Mouse (Mus musculus) lung, postnatal 36 days (tissue): ENCODE data around the gene Ddx27.

Experiments used
- DNase-seq: peaks from one replicate; pipeline ENCODE4 v3.0.0; 2022; ENCODE audit warnings: mixed read lengths

Gene Ddx27

DNA sequence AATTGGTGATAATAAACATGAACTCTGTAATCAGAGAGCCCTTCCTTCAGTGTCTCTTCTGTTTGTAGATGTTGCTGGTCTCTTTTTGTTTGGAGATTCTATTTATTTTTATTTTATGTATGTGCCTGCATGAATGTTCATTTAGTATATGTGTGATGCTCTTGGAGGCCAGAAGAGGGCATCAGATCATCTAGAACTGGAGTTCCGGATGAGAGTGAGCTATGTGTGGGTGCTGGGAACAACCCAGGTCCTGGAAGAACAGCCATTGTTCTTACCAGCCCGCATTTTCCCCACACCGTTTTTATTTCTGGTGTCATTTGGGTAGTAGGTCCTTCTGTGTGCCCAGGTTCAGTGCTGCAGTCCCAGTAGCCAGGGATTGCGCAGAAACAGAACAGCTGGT is 15.5 kb downstream of the Ddx27 start:
- DNase-seq, result no peak

DNA sequence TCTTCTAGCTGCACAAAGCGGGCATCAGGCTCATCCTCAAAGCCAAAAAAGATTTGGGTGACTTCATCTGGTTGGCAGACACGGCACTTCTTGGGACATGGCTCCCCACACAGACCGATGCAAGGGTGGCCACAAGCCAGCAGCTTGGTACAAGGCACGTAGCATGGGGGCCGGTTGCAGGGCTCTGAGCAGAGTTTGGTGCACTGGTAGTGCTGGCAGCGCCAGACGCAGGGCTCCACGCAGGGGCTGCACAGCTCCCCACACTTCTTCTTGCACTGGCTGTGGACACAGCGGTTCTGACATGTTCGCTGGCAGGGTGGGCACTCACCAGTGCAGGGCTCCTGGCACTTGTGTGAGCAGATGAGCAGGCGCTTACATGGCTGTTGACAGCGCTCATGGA is 22.7 kb downstream of the Ddx27 start:
- no peak for DNase-seq

DNA sequence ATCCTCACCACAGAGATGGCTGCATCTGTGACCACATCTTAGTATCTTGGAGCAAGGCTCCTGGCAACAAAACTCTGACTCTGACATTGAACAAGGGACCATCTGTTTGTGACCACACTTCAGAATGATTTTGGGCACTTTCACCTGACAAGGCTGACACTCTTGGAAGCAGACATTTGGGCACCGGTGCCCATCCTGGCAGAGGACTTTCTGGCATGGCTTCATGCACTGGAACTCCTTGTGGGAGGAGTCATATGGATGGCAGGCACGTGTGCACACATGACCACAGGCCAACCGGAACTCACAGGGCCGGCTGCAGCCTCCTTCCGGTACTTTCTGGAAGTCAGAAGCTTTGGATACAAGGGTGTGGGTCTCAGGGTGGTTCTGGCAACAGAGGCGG is 23.3 kb downstream of the Ddx27 start:
- no peak for DNase-seq

DNA sequence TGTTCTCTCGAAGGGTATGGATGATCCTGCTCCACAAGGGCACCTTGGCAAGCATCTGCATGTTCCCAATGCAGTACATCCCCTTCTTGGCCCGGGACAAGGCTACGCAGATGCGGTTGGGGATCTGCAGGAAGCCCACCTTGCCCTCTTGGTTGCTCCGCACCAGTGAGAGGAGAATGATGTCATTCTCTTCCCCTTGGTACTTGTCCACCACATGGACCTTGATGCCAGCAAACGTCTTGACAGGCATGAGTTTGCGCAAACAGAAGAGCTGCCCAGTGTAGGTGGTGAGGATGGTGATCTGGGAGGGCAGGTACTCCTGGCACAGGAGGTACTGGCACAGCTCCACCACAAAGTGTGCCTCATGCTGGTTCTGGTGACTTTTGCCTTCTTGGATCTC is 23.7 kb downstream of the Ddx27 start:
- no peak for DNase-seq

GRCm38 (mm10) chr2:167039386-167039785 is 24.4 kb downstream of the Ddx27 start:
- DNase-seq, result no peak

DNA sequence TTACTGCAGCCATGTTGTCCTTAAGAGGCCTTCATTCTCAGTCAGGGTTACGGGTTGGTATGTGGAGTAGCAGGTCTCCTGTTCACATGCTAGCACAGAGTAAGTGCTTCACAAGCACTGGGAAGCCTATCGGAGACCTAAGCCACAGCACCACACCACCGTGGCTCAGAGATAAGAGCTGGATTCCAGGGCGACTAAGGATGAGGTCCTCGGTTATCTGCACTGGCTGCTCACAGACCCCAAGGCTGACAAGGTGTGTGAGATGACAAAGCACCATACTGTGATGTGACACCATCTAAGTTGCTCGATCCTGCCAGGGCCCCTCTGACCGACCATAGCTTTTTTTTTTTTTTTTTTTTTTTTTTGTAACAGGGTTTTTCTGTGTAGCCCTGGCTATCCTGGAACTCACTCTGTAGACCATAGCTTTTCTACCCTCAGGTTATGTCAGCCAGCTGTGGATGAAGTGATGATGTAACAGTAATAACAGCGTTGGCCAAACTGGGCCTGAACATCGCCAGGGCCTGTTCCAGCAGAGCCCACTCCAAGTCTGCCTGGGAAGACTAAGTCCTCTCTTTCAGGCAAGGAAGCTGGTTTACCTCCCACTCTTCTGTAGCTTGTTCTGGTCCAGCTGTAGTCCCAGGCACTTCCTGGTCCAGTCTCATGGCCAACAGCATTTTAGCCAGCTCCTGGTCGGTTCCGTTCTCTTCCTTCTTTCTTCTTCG is 28.6 kb downstream of the Ddx27 start:
- no peak for DNase-seq

GRCm38 (mm10) chr2:167048223-167048622 is 33.2 kb downstream of the Ddx27 start:
- DNase-seq, result no peak

- no peak for DNase-seq
These were observed 33.8 kb downstream of the Ddx27 start for GRCm38 (mm10) chr2:167048698-167049358.

DNA sequence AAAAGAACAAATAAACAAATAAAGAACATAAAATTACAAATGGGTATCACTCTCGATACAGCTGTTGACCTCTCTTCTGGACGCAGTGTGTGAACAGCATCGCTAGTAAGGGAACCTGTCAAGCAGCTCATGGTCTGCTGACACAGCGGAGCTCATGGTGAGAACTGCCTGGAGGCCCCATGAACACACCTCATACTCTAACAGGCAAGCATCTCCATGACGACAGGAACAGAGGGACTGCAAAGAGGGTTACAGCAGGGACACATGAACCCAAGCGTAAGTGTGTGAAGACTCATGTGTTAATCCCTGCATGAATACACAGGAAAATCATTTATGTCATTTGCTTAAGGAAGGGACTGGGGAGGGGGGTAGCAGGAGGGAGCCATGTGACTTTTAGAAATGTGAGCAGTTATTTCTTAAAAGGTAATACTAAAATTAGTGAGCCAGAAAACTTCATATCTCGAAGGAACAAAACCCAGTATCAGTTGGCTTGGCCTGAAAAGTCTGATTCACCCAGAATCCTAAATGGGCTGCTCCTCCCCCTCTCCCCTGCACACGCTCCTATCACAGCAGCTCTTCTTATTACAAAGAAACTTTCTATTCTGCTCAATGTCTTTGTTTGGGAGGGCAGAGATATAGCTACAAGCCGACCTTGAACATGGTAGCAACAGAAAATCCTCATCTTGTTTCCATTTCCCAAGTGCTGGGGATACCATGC is 38.3 kb downstream of the Ddx27 start:
- no peak for DNase-seq

GRCm38 (mm10) chr2:167055386-167055785 is 40.4 kb downstream of the Ddx27 start:
- peak; percentile 50 for DNase-seq

DNA sequence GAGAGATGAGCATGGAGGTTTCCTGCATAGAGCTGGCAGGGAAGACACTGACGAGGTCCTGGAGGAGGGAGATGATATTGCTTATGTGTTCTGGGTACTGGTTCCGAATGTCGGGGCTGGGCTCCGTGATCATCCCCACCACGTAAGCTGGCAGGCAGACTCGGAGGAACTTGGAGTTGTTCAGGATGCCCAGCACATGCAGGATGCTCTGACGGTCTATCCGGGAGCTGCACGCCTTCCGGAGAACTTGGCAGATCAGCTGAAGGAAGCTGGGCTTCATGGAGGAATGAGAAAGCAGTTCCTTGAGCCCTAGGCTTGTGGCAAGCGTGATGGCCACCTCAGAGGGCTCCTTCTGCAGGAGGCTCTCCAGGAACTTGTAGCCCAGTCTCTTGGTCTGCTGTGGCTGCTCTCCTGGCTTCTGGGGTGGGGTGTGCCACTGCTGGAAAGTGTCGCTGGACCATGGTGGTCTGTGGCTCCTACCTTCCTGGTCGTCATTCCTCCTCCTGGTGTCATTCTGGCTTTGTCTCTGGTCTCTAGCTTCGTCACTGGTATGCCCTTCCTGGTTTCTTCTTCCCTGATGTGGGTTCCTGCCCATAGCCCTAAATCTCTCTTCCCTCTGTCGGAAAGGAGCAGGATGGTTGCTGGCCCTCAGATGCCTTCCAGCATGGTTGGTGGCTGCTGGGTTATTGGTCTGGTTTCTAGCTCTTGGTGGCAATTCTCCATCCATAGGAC is 41.4 kb downstream of the Ddx27 start:
- no peak for DNase-seq

GRCm38 (mm10) chr2:167056942-167057323 is 41.9 kb downstream of the Ddx27 start:
- no peak for DNase-seq

- DNase-seq, result peak; percentile 49
These were observed 43.2 kb downstream of the Ddx27 start for GRCm38 (mm10) chr2:167058201-167058600.

DNA sequence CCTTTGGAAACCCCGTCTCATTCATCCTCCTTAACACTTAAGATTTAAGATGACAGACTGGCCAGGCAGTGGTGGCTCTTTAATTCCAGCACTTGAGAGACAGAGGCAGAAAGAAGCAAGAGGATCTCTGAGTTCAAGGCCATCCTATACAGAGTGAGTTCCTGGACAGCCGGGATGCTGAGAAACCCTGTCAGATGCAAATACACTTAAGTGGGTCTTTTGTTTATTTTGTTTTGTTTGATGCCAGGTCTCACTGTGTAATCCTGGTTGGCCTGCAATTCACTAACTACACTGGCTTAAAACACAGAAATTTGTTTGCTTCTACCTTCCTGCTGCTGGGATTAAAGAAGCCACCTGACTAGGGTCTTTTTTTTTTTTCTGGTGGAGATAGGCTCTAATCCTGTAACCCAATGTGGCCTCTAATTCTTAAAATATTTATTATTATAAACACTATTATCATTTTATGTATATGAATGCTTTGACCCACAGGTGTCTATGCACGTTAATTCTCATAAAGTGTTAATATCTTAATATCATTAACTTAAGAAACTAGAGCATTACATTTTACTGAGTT is 43.9 kb downstream of the Ddx27 start:
- no peak for DNase-seq

- no peak for DNase-seq
These were observed 44.5 kb downstream of the Ddx27 start for GRCm38 (mm10) chr2:167059536-167059935.

- DNase-seq, result no peak
These were observed 45.0 kb downstream of the Ddx27 start for GRCm38 (mm10) chr2:167059960-167060359.

DNA sequence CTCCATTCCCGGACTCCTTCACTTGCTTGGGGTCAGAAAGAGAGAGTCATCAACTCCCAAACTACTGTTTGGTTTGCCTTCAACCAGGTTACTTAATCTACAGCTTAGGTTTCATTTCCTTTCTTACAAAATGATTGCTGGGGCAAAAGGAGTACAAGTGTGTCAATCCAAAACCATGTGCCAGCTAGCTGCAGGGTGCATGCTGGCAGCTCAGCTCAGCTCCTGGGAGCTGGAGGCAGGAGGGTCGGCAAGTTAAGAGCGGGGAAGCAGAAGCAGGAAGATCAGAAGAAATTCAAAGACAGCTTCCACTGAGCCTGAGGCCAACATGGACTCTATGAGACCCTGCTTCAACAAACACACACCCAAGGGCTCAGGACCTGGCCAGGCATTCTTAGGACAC is 45.4 kb downstream of the Ddx27 start:
- DNase-seq, result peak; percentile 34

DNA sequence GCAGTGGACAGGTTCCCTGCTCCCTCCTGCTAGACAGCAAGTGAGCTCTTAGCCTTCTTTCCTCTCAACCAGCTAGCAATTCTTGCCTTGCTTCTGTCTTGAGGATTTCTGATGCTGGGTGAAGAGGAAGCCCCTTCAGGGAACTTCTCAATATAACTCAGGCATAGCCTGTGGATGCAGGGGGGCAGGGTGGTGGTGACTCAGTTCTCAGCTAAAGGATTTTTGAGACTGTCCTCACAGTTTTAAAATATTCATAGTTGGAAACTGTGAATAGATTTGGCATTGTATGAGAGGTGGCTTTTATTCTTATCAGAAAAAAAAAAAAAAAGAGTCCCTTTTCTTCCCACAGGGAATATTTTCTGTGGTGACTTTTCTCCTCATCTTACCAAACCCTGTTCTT is 45.8 kb downstream of the Ddx27 start:
- no peak for DNase-seq

GRCm38 (mm10) chr2:167061381-167062034 is 46.5 kb downstream of the Ddx27 start:
- no peak for DNase-seq

DNA sequence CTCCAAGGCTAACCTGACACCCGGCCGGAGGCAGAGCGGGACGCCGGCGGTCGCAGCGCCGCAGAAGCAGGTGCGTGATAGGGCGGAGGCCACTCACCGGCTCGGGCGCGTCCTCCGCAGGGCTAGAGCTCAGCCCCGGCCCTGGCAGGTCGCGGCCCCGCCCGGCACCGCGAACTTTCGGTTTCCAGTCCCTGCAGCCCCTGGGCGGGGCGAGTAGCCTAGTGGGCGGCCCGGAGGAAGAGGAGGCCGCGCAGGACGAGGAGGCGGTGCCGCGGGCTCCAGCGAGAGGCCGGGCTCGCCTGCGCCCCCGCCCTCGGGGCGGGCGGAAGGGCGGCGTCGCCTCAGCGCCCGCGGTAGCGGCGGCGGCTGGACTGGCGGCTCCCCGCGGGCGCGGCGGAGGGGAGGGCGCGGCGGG is 47.5 kb downstream of the Ddx27 start:
- peak; percentile 98 for DNase-seq

DNA sequence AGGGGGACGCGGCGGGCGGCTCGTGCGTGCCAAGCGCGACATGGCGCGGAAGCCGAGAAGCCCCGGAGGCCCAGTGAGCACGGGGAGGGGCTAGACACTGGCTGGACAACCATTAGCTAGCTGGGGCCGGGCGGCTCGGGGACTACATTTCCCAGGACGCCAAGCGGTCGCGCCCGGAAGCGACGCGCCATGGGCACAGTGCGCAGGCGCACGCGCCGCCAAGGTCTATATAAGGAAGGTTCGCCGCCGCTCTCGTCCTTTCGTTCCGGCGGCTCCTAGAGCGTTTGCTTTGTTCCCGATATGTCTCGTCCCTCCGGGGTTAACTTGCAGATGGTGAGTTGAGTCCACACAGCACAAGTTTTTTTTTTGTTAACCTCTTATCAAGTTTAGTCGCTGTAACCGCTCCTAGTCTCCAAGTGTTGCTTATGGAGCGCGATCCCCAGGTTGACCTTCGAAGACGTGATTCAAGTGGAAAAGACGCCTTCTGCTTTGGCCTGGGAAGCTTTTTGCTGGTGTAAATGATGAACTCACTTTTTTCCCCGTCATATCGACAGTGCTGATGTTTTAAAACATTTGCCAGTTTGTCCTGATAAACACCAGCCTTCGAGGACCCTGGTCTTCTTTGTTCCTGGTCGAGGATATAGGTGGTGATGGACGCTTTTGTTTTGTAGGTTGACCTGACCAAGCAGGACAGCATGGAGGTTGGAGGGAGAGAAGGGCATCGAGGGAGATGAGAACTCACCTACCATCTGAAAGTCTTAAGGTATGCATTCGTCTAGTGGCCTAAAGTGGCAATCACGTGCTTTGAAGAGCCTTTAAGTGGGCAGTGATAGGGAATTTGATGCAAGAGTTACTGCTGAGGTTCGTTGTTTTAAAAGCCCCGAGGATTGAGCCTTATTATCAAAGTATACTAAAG is 48.2 kb downstream of the Ddx27 start, which contains the start of gene Znfx1:
Gene Znfx1 (minus strand): TSS at position 51 of the 916 bp plus-strand sequence.
- peak; percentile 97 for DNase-seq
